Mouse (Mus musculus) right cerebral cortex, postnatal 10 days (tissue): ENCODE data around the gene Il34.

Experiments
- DNase-seq, 2 experiments: peaks; one replicate each; pipeline ENCODE4 v3.0.0; 2021; ENCODE audit warnings: low spot score in 2 of 2

The Il34 gene

DNA sequence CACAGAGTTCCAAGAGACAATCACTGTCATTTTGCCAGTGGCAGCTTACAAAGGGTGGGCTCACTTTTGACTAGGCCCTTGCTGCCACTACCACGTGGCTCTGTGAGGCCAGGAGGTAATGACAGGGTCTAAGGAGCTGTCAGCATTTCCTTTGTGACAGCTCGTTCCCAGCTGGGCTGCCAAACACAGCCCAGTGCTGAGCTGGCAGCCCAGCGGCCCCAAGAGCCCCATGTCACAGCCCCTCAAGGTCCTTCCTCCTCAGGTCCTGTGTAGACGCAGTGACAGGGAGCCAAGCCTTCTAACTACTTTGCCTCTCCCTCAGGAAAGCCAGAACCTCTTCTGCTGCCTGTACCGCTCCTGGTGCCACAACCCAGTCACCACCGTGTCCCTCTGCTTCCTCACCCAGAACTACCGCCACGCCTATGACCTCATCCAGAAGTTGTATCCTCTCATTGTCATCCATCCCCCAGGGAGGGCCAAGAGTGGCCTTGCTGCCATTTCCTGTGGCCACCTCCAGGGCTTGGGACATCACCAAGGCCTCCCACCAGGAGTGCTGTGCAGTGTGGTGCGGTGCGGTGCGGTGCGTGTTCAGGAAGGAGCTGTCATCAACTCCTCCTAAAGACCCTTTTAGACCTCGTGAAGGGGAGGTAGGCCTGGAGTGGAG lies 94.3 kb downstream of the Il34 start:
- peak in 1 of 2 experiments; percentile 57 for DNase-seq

GRCm38 (mm10) chr8:110710593-110710992 lies 95.1 kb downstream of the Il34 start:
- no peak for DNase-seq

GRCm38 (mm10) chr8:110708429-110708828 lies 97.3 kb downstream of the Il34 start:
- DNase-seq: no peak

DNA sequence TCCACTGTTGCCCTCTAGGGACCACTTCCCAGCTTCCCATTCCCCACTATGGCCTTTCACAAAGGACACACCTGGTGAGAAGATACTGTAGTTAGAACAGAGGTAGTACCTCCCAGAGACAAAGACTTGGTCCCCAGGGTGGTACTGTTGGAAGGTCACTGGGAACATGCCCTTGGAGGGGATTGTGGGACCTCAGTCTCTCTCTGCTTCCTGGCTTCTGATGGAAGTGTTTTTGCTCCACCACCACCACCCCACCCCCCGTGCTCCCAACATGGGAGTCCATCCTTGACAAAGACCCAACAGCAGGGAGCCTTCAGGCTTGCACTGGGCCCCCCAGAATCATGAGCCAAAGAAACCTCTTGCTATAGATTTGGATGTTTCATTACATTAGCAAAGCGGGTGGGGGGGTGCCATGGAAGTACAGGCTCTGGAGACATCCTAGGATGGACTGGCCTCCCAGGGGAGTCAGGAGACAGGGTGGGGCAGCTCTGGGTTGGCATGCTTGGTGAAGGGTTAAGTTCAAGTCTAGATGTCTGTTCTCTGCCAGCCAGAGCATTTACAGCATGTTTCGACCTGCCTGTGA lies 99.3 kb downstream of the Il34 start:
- no peak for DNase-seq

DNA sequence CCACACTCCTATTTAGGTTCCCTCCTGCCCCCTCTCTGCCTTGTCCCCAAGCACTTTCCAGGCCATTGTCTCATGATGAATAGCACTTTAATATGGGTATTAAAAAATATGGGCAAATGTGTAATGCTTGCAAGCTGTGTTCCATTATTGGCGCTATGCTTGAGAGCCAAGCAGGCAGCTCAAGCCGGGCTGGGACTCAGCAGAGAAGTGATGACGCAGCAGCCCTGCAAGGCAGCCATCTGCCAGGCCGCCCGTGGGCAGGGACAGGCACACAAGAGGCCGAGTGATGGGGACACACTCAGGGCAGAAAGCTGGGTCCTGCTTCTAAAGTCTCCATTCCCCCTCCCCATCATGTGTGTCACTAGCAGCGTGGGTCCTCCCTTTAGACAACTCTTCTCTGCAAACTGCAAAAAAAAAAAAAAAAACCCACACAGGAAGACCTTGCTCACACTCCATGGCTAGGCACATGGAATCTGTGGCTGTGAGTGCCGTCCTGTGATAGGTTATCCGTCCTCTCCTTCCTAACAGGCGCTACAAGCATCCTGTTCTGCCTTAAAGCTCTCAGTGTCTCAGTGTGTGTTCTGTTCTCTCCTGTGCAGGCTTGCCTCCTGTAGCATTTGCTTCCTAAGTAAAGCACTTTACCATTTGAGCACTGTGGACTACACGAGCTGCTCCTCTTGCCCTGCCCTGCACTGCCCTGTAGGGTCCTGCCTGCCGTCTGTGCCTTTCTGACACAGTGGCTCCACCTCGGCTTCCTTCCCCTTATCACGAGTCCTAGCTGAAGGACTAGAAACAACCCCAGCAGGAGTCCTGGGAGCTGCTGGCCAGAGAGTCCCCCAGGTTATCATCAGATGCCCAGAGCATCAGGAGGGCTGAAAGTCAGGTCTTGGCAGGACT lies 100.1 kb downstream of the Il34 start:
- peak; percentile 74 for DNase-seq

GRCm38 (mm10) chr8:110704103-110704502 lies 101.6 kb downstream of the Il34 start:
- DNase-seq: peak in 1 of 2 experiments; percentile 28

DNA sequence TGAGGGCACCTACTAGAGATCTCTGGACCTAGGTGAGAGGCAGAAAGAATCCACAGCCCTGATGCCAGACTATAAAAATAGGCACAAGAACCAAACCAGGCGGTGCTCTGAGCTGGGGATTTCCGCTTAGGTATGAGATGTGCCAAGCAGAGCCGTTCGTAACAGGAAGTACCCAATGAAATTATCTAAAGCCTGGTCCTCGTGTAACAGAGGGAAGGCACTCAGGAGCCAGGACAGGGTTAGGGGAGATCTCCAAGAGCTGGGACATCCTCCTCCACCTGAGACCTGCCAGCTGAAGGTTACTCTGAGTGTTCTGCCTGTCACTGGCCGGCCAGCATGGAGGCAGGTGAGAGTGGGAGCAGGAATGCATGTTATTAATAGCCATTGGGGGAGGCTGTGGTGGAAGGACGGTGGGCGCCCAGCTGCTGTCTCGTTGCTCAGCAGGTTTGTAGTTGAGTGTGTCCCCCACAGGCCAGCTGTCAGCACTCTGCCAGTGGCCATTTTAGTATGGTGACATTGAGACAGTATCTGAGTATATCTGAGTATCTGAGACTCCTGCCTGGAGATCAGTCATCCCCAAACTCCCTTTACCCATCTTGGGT lies 102.2 kb downstream of the Il34 start:
- peak in 1 of 2 experiments; percentile 26 for DNase-seq

GRCm38 (mm10) chr8:110702636-110703459 lies 102.9 kb downstream of the Il34 start:
- no peak for DNase-seq

DNA sequence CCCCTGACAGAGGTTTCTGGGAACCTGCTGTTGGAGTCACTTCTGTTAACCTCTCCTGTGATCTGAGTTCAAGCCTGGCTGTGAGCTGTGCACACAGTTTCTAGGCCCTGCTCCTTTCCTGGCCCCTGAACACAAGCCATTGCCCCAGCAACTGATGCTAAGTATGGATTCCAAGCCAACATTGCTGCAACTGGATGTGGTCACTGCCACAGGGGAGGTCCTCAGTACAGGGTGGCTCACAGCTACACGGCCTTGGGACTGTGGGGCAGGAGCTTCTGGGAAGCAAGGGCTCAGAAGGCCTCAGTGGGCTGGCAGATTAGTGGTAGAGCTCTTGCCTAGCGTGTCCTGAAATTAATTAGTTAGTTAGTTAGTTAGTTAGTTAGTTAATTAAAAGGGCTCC lies 105.2 kb downstream of the Il34 start:
- DNase-seq: no peak

- no peak for DNase-seq
Measured at GRCm38 (mm10) chr8:110699501-110699900, 106.2 kb downstream of the Il34 start.

DNA sequence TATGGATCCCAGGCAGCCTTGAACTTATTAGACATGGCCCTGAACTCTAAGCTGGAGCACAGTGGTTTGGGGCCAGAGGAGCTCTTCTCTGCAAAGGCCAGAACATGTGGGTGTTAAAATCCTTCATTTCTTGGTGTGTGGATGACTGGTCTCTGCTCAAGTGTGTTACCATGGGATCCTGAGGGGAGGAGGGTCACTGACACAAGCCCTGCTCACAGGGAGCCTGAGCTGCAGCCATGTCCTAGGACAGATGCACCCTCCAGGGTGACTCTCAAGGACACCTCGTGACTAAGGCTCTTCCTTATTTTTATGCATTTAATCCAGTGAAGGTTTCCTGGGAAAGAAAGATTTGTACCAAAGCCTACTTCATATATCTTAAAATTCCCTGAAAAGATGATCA lies 107.6 kb downstream of the Il34 start:
- DNase-seq: no peak

DNA sequence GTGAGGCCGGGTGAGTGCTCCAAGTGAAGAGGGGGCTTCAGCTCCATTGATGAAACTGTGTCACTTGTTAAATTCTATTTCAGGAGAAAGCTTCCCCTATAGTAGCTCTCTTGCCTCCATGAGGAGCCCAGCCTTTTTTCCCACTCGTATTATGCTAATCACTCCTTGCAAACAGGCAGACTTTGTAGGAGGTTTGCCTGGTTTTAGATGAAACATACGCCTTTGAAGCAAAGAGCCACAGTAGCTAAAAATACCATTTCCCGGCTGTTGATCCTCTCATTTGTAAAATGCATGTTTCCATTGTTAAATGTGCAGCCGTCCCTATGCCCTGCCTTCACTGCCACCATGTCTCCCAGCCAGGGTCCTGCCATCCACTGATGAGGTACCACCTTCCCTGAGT lies 108.2 kb downstream of the Il34 start:
- DNase-seq: peak in 1 of 2 experiments; percentile 79

DNA sequence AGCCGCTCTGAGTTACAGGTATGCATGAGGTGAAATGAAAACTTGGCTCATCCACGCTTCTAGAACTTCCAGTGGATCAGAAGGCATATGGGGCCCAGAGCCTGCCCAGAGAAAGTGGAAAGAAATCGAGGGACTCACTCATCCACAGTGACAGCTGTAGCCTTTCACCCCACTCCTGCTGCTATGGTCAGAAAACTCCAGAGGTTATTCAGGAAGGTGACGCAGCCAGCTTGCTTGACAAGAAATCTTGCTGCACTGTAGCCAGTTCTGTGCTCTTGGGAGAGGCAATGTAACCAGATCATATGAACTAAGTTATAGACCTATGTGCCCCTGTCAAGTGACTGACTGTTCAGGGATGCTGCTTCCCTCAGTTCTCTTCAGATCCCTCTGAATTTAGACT lies 109.7 kb downstream of the Il34 start:
- no peak for DNase-seq

- peak in 1 of 2 experiments; percentile 64 for DNase-seq
Measured at GRCm38 (mm10) chr8:110695431-110695830, 110.3 kb downstream of the Il34 start.

- peak in 1 of 2 experiments; percentile 36 for DNase-seq
Measured at GRCm38 (mm10) chr8:110694826-110695225, 110.9 kb downstream of the Il34 start.

- DNase-seq: peak in 1 of 2 experiments; percentile 32
Measured at GRCm38 (mm10) chr8:110694226-110694625, 111.5 kb downstream of the Il34 start.
